Comparison of ENCODE assay signal across 23 mouse cellular contexts in genomic region chr2:68443141-68443540, GRCm38 (mm10). TPM values are rescaled to one million over a fixed set of nuclear protein-coding genes. Genes with fewer than 3 reads are reported as not detected.
DNase-seq lines count a peak whose midpoint lies in the region; ATAC-seq and TF ChIP-seq lines count a peak whose summit lies in the region.
"Had no signal": no experiment of that assay in that cellular context is flagged by ENCODE, and none has a peak within 500 bp of the region (broad histone marks: within the 10 kb centered on the region; RNA-seq: fewer than 3 reads in every experiment).

No protein-coding gene starts in this region.

- no peak overlapping the region for H3K4me3 ChIP-seq in heart, embryonic 12.5 days
- no peak overlapping the region for H3K4me3 ChIP-seq in kidney, adult 2 months (ENCODE audit: insufficient read depth, low read depth, low read length)
- no peak overlapping the region for H3K4me3 ChIP-seq in limb, embryonic 11.5 days (ENCODE audit: low read depth, low read length)
- H3K4me3 ChIP-seq: embryonic facial prominence, embryonic 12.5 days; forebrain, embryonic 15.5 days; hindbrain, embryonic 15.5 days; limb, embryonic 13.5 days; liver, embryonic 12.5 days; neural tube, embryonic 12.5 days had no signal

- no peak for TF ChIP-seq CTCF in kidney, adult 2 months (conservative IDR thresholded peaks at IDR 0.05; ENCODE audit: insufficient read depth, insufficient read length, low read depth, low read length)

- WGBS in heart, embryonic 12.5 days: 66% methylated on average over 6 of the region's 6 CpGs
- 69% methylated on average over 6 of the region's 6 CpGs for WGBS in kidney, adult 2 months
- 56% methylated on average over 6 of the region's 6 CpGs for WGBS in limb, embryonic 11.5 days

- H3K9me3 ChIP-seq in heart, embryonic 12.5 days (replicated peaks): no peaks in the 10 kb centered on the region
- H3K9me3 ChIP-seq in limb, embryonic 11.5 days (ENCODE audit: control insufficient read depth, low read length): no peaks in the 10 kb centered on the region
- H3K9me3 ChIP-seq: embryonic facial prominence, embryonic 12.5 days; forebrain, embryonic 15.5 days; hindbrain, embryonic 15.5 days; limb, embryonic 13.5 days; liver, embryonic 12.5 days; neural tube, embryonic 12.5 days had no signal

- no peaks in the 10 kb centered on the region for H3K27me3 ChIP-seq in heart, embryonic 12.5 days (replicated peaks)
- no peaks in the 10 kb centered on the region for H3K27me3 ChIP-seq in kidney, adult 2 months (replicated peaks; ENCODE audit: control insufficient read depth, insufficient read depth, low read length)
- no peaks in the 10 kb centered on the region for H3K27me3 ChIP-seq in limb, embryonic 11.5 days (ENCODE audit: control insufficient read depth, insufficient read depth, low read length)
- H3K27me3 ChIP-seq: embryonic facial prominence, embryonic 12.5 days; forebrain, embryonic 15.5 days; hindbrain, embryonic 15.5 days; limb, embryonic 13.5 days; liver, embryonic 12.5 days; neural tube, embryonic 12.5 days had no signal

- no peak overlapping the region for H3K4me2 ChIP-seq in heart, embryonic 12.5 days
- H3K4me2 ChIP-seq in limb, embryonic 11.5 days (ENCODE audit: low read depth, severe bottlenecking): no peak overlapping the region
- H3K4me2 ChIP-seq: embryonic facial prominence, embryonic 12.5 days; forebrain, embryonic 15.5 days; hindbrain, embryonic 15.5 days; limb, embryonic 13.5 days; liver, embryonic 12.5 days; neural tube, embryonic 12.5 days had no signal

- intact Hi-C loops in heart, postnatal 14 days (cut with DNase I): no loop called here

- TF ChIP-seq POLR2A in kidney, adult 2 months (IDR thresholded peaks at IDR 0.05; ENCODE audit: low read depth, low read length): no peak

- H3K27ac ChIP-seq in heart, embryonic 12.5 days (ENCODE audit: poor library complexity, severe bottlenecking): peak overlapping the region; percentile 54
- 0 out of 2 replicates have a peak overlapping the region, but pooled peaks have one; percentile 1 for H3K27ac ChIP-seq in kidney, adult 2 months (ENCODE audit: insufficient read depth, low read depth, low read length)
- peak overlapping the region; percentile 18; the same call in 1 of the 2 replicates for H3K27ac ChIP-seq in limb, embryonic 11.5 days (replicated peaks; ENCODE audit: low read depth, low read length)
- H3K27ac ChIP-seq: forebrain, embryonic 15.5 days; hindbrain, embryonic 15.5 days; limb, embryonic 13.5 days; liver, embryonic 12.5 days; neural tube, embryonic 12.5 days had no signal

- no peak overlapping the region for H3K9ac ChIP-seq in heart, embryonic 12.5 days
- H3K9ac ChIP-seq in limb, embryonic 11.5 days (ENCODE audit: low read length): no peak overlapping the region
- H3K9ac ChIP-seq: embryonic facial prominence, embryonic 12.5 days; forebrain, embryonic 15.5 days; hindbrain, embryonic 15.5 days; limb, embryonic 13.5 days; liver, embryonic 12.5 days; neural tube, embryonic 12.5 days had no signal

- H3K4me1 ChIP-seq in heart, embryonic 12.5 days (replicated peaks): peaks cover 60% of the 10 kb centered on the region
- peaks cover 3% of the 10 kb centered on the region; the same call in 1 of the 2 replicates for H3K4me1 ChIP-seq in kidney, adult 2 months (ENCODE audit: control insufficient read depth, insufficient read depth, low read length)
- H3K4me1 ChIP-seq in limb, embryonic 11.5 days (ENCODE audit: control insufficient read depth, insufficient read depth, low read length): peaks cover 20% of the 10 kb centered on the region
- H3K4me1 ChIP-seq: neural tube, embryonic 12.5 days had no signal

- ATAC-seq in heart, embryonic 12.5 days (ENCODE audit: insufficient number of reproducible peaks, low FRiP score): no peak
- ATAC-seq in limb, embryonic 11.5 days (ENCODE audit: insufficient number of reproducible peaks, low FRiP score, low TSS enrichment, low read depth): no peak
- ATAC-seq: forebrain, embryonic 15.5 days; liver, embryonic 12.5 days had no signal

- peak; percentile 26 for DNase-seq in adrenal gland, postnatal 25 days
- no peak for DNase-seq in adrenal gland, postnatal 4 days (ENCODE audit: low spot score in 2 of 2)
- no peak for DNase-seq in heart, postnatal 14 days
- DNase-seq in kidney, adult 2 months: no peak
- no peak for DNase-seq in kidney, adult 11 months
- no peak for DNase-seq in limb, embryonic 11.5 days (ENCODE audit: low spot score)
- DNase-seq in cerebellum, adult 8-10 months: no peak
- DNase-seq: cerebellum, adult 11-12 months; cerebellum, postnatal 14 days; gastrocnemius, postnatal 14 days; kidney, adult 9 months; kidney, postnatal 14 days; lung, adult 18-20 months; lung, postnatal 10 days; midbrain, embryonic 14.5 days; right cerebral cortex, postnatal 14 days had no signal

- H3K36me3 ChIP-seq in heart, embryonic 12.5 days: peaks cover 19% of the 10 kb centered on the region
- H3K36me3 ChIP-seq in kidney, adult 2 months (ENCODE audit: control insufficient read depth, insufficient read depth, low read length): no peaks in the 10 kb centered on the region
- H3K36me3 ChIP-seq in limb, embryonic 11.5 days (ENCODE audit: control insufficient read depth, insufficient read depth, low read length): no peaks in the 10 kb centered on the region
- H3K36me3 ChIP-seq: embryonic facial prominence, embryonic 12.5 days; forebrain, embryonic 15.5 days; limb, embryonic 13.5 days; liver, embryonic 12.5 days; neural tube, embryonic 12.5 days had no signal

RNA-seq across cellular contexts. Expression of gene Stk39, which starts 28.9 kb away (rescaled TPM):
- 68.8 and 69.7 TPM in 2 replicates for total RNA-seq in adrenal gland, postnatal 25 days (2021)
- total RNA-seq in adrenal gland, postnatal 4 days (2021): 10 to 100 TPM; 94.9 to 96.1 TPM
- polyA plus RNA-seq in heart, embryonic 12.5 days (2016; fragmentation: Nextera tagmentation; extraction: Ambion mirVana): 75.5 and 77.2 TPM in 2 replicates
- 100 to 1,000 TPM in 1 of 2 experiments, 10 to 100 TPM in 1; 95.6 to 106 TPM for total RNA-seq in heart, postnatal 14 days (2021)
- polyA plus RNA-seq in kidney, adult 2 months (2012; rRNA removed): 13.9 and 14.6 TPM in 2 replicates
- polyA plus RNA-seq in limb, embryonic 11.5 days (2014; fragmentation: Nextera tagmentation; extraction: Ambion mirVana): 22.3 and 25.3 TPM in 2 replicates

Comparison
In these comparisons a context has a peak if more than half of its experiments do, and no peak if none do; other contexts are left out.
1. H3K27ac ChIP-seq: peak in every context shown above with its lines; median percentile 54 in heart, embryonic 12.5 days; 18 in limb, embryonic 11.5 days; 1 in kidney, adult 2 months.